Mouse (Mus musculus) urinary bladder, postnatal 36 days (tissue): Measurements from ENCODE around the gene Zcchc13.

ENCODE experiments used
- DNase-seq, 2 experiments: peaks; one replicate each; pipeline ENCODE4 v3.0.0; 2022; ENCODE audit warnings: low spot score in 2 of 2, mixed read lengths in 1 of 2

The Zcchc13 gene

DNA sequence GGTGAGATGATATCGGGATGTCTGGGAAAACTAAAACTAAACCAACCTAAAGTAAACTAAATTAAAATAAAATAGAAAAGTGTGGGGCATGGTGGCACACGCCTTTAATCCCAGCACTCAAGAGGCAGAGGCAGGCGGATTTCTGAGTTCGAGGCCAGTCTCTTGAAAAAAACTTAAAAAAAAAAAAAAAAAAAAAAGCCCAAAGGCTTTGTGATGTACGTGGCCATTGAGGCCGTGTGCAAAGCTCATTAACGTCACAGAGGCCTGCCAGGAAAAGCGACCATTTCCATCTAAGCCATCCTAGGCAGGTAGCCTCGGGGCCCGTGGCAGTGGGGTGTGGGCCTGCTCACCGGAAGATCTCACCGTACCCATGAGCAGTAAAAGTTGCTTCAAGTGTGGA, at the start of gene Zcchc13:
Zcchc13 (plus strand) TSS at position 284 of the 400 bp plus-strand sequence.
- DNase-seq = no peak

DNA sequence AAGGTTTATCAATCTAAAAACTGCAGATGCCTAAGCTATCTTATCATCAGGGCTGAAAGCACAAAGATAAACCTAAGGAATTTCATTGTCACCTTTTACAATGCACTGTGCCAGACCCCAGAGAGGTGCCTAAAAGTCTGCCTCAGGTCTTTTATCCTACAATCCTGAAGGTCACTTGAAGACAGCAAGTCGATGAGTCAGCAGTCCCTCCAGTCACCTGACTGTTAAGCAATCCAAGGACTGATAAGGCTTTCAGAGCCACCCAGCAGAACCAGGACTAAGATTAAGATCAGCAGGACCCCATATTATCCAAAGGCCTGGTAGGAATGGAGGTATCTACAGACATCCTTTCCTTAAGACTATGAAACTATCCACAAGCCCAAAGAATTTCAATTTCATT, 46.1 kb upstream of the Zcchc13 start:
- no peak for DNase-seq

DNA sequence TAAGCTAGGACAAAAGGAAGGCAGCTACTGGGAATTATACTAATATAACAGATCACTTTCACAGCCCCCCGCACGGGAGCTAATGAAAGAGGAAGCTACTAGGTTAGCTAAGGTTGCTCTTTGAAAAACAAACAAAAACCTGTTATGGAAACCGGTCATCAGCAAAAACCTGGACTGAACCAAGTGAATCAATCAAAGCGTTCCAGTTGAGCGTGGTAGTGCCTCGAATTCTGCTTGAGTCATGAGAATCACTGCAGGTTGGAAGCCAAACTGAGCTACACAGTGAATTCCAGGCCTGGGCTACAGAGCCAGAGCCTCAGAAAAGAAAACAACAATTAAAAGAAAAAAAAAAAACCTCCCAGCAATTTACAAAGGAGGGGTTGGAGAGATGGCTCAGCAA, 38.3 kb upstream of the Zcchc13 start:
- DNase-seq = no peak

DNA sequence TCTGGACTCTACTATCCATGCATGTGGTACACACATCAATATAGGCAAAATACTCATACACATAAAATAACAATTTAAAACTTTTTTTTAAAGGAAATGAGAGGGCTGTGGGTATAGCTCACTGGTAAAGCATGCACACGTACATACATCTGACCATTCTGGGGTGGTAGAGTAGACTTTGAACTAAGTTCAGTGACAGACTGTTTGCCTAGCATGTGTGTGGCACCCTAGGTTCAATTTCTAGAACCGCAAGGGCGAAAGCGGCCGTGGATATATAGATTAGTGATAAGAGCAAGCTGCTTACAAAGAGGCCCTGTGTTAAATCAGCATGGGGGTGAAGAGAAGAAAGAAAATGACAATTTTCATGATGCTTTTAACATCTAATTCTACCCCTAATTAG, 27.8 kb upstream of the Zcchc13 start:
- no peak for DNase-seq

DNA sequence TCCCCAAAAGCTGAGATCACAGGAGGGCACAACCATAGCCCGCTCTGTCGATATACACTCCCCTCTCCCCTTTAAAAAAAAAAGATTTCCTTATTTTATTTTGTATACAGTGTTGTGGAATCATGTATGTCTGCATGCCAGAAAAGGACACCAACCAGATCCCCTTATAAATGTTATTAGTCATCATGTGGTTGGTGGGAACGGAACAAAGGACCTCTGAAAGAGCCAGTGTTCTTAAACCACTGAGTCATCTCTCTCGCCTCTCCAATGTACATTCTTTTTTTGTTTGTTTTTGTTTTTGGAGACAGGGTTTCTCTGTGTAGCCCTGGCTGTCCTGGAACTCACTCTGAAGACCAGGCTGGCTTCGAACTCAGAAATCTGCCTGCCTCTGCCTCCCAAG, 26.2 kb upstream of the Zcchc13 start:
- no peak for DNase-seq

DNA sequence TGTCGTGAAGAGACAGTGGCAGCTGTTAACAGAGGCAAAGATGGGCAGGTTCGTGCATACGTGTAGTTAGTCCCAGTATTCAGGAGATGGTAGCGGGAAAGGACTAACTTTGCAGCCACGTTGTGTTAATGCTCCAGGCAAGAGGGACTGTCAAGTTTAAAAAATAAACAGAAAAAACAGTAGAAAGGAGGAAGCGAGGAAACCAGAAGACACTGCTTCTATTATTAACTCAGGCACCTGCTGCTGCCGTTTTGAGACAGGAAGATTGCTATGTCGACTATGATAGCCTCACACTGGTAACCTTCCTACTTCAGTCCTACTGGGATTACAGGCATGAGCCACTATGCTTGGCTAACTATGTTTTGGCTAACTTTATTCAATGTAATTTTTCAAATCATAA, 24.9 kb upstream of the Zcchc13 start:
- no peak for DNase-seq

DNA sequence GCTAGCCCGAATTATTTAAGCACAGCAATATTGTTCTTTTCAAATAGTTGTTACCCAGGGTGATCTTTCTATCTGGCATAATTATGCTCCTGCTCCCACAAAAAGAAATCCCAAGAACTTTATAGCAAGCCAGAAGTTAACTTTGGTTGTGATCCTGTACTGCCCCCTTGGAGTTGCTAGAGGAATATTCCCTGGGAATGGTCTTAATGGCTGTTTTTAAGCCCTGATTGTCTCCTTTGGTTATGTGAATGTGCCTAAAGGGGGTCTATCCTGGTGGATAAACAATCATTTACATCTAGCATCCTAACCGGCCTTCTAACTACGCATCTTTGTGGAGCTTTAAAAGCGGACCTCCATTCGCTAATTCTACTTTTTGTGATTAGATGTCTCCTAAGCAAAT, 20.0 kb upstream of the Zcchc13 start:
- DNase-seq = no peak

DNA sequence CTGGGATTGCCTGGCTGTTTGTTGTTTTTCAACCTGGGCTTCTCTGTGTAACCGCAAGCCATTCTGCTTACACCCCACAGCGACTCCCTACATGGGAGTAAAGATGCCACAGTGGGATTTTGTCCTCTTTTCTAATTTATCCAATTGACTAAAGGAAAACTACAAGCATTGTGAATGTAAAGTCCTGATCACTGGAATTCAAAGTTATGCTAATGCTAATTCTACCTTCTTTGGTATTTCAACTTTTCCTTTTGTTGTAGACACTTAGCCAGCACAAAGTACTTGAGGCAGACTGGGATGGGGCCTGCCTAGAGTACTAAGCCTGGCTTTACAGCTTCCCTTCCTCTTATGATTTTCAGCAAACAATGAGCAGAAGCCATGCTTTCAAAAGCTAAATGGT, 18.9 kb upstream of the Zcchc13 start:
- DNase-seq = no peak

DNA sequence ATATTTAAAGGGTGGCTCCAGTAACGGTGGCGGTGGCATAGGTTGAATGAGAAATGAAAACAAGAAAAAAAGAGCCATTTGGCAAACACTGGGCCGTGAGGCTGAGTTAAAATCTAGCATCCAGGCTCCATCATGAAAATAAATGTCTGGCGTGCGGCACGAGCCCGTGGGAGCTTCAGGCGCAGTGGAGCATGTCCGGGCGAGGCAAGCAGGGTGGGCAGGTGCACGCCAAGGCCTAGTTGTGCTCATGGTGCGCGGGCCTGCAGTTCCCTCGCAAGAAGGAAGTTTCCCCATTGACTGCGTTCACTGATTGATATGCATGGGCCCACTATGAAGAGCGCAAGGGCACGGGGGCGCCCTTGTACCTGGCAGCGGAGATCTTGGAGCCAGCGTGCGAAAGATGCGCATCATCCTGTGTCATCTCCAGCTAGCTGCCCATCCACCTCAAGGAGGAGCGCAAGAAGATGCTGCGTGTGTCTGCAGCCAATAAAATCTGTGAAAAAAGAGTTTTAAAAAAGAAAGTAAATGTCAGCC, 15.6 kb upstream of the Zcchc13 start:
- DNase-seq = no peak

DNA sequence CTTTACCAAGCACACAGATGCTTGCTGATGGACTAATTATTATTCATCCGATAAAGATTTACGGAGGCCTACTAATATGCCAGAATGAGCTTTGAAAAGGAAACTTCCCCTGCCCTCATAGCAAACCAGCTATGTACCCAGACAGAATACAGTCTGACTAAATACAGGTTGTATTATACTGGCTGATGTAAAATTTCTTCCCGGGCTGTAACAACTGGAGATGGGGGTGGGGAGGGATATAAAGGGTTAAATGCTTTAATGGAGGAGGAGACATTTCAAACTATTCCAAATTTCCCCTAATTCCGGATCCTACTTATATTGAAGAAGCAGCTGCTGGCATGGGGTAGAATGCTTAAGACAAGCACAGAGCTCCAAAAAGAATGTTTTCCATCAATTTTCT, 14.9 kb upstream of the Zcchc13 start:
- no peak for DNase-seq

DNA sequence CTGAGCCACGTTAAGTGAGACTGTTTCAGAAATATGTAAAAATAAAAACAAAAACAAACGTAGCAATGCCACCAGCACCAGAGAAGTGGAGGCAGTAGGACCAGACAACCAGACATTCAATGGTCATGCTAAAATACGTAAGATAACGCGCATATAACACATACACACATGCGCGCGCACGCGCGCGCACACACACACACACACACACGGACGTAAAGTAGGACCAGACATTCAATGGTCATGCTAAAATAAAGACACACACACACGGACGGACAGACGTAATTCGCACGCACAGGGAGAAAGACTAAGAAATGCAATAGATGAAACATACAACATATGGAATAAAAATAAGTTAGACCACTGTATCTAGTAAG, 14.2 kb upstream of the Zcchc13 start:
- DNase-seq = peak in 1 of 2 experiments; percentile 46

DNA sequence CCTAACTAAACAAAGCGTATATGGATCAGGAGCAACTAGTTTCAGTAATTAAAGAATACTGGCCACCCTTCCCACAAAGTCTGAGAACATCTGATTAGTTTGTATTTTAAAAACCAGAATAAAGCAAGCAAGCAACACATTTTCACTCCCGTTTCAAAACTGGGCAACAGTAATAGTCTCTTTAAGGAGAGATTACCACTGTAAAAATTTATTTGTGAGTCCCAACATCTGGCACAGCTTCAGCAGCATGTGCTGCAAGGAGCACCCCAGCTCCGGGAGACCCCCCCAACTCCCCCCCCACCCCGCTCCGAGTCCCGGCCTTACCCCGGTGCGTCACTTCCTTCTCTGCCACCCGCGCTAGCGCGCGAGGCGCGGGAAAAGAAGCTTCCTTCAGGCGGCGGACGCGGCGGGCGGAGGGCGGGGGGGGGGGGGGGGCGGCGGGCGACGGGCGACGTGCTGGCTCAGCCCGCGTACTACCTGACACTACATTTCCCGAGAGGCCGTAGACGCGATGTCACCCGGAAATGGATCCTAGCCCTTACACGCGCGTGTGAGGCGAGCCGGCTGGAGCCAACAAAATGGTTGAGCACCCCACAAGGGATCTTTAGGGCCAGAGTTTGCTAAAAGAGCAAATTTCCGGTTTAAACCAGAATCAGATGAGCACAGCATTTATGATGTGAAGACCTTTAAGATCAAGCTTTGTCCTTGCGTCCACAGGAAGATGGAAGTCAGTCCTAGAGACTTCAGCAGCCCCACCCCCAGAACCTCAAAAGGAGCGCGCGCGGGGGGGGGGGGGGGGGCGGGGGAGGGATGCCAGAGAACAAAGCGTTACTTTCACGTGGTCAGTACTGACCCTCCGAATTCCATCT, 13.6 kb upstream of the Zcchc13 start:
- peak; percentile 49 to 86 for DNase-seq

DNA sequence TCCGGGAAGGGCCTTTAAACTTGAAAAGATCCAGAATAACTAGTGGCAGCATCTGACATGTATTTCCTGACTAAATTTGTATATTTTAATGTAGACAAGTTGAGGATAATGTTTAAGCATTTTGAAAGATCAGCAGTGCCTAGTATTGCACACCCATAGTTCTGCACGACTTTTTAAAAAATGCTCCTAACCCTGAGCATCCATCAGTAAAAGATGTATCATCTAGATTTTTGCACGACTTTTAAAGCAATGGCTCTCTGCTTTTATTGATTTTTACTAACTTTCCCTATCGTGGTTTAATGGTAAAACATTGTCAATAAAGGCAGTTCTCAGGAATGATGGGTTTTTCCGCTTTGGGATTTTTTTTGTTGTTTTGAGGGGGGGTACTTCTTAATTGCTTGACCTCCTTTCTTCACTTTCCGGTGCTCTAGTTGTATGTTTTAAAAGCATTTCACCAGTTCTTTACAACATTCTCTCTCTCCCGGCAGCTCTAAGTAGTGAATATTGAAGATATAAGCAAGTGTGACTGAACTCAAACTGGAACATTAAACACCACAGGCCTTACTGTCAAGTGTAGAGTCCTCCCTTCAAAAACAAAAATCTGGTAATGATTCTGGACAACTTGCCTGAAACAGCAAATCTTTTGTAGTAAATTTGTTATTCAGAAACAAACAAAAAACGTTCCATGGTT, 12.8 kb upstream of the Zcchc13 start:
- no peak for DNase-seq

DNA sequence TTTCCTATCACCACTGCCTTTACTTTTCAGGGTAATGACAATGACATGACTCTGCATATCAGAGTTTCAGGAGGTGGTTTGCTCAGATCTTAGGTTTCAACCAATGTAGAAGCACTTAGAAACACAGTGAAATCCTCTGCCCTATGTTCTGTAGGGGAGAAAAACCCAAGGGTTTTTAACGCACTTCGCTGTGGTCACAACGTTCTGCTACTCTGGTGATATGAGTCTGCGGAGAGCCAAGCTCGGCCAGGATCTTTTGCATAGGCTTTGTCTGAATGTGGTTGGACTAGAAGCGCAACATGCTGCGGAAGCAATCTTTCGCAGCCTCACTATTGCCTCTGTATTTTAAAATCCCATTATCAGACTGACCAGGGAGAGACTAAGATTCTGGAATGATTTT, 8.6 kb upstream of the Zcchc13 start:
- DNase-seq = peak in 1 of 2 experiments; percentile 27

DNA sequence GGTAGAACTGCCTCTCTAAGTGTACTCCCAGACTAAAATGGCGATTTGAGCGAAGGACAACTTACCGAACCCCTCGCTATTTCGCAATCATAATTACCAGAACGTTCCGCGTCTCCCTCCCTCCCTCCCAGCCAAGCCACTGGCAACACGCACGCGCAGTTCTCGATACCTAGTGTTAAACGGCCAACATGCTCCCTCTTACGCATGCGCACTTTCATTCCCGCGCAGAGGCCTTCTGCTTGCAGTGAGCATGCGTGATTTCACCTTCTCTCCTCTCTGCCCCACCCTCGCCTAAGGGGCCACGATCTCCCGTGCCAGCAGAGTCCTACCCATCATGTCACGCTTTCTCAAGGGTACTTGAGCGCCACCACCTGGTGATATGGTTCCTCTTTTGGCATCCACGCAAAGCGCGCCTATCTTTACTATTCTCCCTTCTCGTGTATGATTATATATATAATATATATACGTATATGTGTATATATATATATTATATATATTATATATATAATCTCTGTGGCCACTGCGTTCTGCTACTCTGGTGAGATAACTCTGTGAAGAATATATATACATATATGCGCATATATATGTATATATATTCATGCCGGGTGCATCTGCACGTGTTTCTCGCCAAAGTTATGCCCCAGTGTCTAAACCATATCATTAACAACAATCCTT, 8.0 kb upstream of the Zcchc13 start:
- peak; percentile 79 to 97 for DNase-seq

DNA sequence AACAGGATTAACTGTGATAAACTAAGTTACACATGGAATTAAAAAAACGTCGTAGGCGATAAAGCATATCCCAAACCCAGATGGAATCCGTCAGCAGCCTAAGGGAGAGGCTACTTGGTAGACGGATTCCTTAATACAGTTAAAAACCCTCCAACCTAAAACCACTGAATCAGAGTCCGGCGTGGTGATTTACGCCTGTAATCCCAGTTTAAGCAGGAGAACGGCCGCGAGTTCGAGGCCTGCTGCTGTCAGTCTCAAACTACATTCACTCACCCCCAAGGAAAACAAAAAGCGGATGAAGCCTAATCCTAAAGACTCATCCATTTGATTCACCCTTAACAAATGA, 7.5 kb upstream of the Zcchc13 start:
- DNase-seq = no peak

DNA sequence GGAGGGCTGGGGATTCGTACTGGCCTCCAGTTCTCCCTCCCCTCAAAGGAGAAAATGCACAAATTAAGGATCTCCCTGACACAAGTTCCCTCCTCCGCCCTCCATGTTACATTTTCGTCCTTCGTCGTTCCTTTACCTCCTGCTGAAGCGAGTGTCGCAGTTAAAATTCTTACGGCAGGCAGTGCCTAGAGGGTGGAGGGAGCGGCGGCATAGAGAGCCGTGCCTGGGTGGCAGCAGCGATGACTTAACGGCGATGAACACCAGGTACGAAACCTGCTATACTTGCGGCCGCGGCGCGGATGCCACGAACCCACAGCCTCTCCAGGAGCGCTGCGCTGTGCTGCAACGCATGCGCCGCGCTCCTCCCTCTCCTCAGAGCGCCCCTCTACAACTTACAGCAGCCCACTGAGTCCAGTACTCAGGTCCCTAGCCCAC, 7.0 kb upstream of the Zcchc13 start:
- peak; percentile 30 for DNase-seq

DNA sequence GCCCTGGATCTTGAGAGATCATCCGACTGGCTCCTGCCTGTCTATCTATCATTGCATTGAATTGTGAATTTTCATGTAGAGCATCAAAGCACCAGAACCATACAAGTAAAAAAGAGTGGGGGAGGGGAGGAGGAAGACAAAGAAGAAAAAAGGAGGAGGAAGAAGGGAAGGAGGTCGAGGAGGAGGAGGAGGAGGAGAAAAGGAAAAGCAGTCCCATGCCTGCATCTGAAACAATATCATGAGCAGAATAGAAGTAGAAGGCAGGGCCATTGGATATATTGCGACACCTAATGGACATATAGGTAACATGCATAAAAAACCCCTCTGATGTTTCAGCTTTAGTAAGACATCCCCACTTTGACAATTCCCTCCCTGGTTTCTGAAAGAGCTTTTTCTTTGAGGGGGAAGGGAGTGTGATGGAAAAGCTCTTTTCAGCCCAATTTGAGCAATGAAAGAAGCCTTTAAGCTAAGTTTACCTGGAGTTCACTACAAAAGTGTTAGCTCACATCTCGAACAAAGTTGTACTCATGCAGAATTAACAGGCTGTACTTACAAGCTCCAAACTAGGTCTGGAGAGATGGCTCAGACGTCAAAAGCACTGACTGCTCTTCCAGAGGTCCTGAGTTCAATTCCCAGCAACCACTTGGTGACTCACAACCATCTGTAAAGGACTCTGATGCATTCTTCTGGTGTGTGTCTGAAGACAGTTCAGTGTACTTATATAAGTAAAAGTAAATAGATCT, 5.8 kb upstream of the Zcchc13 start:
- no peak for DNase-seq

DNA sequence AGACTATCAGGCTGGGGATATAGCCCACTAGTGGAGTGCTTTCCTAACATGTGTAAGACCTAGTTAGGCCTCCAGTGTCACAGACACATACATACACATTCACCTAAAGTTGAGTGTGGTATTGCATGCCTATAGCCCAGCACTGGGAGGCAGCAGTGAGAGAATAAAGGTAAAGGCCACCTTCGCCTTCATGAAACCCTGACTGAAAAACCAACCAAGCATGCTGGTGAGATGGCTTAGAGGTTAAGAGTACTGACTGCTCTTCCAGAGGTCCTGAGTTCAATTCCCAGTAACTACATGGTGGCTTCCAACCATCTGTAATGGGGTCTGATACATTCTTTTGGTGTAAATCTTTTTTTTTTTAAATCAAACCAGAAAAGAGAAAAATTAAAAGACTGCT, 1.5 kb upstream of the Zcchc13 start:
- no peak for DNase-seq

DNA sequence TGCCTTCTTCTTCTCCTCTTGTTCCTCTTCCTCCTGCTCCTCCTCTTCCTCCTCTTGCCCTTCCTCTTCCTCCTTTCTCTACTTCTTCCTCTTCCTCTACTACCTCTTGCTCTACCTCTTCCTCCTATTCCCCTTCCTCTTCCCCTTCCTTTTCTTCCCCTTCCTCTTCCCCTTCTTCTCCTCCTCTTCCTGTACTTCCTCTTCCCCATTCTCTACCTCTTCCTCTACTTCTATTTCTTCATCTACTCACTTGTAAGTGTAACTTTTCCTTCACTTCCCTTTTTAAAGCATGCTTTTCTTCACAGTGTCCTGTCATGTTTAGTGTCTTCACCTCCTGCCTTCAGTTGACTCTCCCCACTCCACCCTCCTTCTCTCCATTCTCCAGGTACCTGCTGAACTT, 3.5 kb downstream of the Zcchc13 start:
- DNase-seq = no peak

DNA sequence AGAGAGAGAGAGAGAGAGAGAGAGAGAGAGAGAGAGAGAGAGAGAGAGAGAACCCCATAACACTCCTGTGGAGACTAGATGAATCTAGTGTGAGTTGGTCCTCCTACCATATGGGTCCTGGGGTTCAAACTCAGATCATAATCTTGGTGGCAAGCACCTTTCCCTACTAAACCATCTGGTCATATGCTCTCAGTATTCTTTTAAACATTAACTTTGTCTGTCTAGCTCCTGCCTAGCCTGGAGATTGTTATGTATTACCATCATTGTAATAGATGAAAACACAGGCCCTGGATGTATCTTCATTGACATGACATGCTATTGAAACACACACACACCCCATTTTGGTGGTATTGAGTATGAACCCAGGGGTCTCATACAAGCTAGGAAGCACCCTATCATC, 5.6 kb downstream of the Zcchc13 start:
- no peak for DNase-seq

DNA sequence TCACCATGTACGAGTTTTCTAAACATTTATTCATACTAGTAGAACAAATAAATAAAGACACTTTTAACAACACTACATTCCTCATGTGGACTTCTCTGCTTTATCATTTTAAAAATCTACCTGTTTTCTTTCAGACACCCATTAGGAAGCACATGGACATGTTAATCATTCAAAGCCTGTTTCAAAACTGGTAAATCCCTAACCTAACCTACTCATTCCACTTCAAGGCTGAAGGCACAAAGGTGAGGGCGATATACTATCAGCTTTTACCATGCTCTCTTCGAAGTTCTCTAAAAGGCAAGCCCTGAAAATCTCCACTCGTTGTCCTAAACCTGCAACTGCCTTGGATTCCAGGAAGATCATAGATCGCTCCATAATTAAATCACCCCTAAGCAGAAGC, 8.2 kb downstream of the Zcchc13 start:
- no peak for DNase-seq
